Mouse (Mus musculus): Measurements from ENCODE around the gene AI661453.

Gene AI661453

DNA sequence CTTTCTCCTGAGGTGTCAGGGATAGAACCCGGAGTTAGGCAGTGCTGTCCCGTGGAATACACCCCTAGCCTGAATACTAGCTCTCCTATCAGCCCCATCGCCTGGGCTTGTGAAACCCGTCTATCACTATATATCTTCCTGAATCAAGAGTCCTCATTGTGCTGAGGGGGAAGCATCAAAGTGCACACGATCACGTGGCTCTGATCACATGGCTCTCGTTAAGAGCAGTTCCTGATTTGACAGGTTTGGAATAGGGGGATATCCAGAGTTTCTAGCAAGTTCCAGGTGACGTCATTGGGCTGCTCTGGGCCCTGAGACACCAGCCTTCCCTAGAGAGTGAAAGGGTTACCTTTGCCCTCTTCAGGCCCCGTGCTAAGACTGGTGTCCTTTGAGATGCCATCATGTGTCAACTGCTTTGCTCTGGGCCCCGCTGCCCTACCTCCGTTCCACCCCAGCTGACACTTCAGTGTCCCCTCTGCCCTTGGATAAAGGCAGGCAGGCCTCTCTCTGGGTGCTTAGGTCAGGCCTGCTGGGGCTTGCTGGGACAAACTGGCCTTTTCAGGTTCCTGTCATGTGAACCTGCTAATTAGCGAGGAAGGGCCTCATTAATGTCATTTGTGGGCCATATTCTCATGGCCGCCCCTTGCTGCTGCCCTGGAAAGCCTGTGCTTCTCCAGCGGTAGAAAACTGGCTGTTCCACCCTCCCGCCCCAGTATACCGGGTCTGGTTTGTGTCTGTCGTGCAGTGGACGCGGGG, 5.1 kb downstream of the AI661453 start:
- DNase-seq (ENCODE audit: low spot score), result no peak

GRCm38 (mm10) chr17:47442271-47442670, 5.9 kb downstream of the AI661453 start:
- no peak for DNase-seq (ENCODE audit: low spot score)

DNA sequence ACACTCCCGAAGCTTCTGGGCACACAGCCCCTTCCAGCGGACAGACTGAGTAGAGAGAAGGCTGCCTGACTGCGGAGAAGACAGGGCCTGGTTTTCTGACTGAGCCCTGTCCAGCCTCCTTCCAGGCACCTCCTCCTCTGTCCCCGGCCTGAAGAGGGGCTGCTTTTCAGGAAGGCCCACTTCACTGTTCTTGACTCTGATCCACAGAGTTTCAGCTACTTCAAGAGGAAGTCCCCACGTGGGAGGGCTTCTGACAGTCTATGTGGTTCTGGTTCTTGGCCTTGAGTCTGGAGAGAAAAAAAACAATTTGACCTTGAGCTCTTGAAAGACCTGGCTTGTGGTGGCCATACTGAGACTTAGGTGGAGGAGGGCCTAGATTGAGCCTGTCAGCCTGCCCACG, 7.7 kb downstream of the AI661453 start:
- DNase-seq (ENCODE audit: low spot score), result no peak

DNA sequence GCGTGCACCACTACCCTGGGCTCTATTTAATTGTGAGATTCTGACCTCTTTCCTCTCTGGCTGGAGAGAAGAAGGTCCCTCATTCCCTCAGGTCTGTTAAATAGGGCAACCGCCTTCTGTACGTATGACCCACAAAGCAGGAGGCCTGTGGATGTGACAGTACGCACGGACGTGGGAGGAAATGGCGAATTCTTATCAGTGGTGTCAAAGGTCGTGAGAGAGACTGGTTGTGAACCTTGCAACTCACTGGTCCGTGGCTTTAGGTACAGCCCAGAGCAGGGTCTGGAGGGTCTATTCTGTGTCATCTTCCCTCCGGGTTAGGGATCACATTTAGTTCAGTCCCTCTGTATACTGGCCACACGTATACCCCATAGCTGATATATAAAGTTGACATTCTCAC, 9.1 kb downstream of the AI661453 start:
- DNase-seq (ENCODE audit: low spot score), result no peak

GRCm38 (mm10) chr17:47446025-47446424, 9.6 kb downstream of the AI661453 start:
- DNase-seq (ENCODE audit: low spot score), result no peak

GRCm38 (mm10) chr17:47446561-47446960, 10.1 kb downstream of the AI661453 start:
- no peak for DNase-seq (ENCODE audit: low spot score)

DNA sequence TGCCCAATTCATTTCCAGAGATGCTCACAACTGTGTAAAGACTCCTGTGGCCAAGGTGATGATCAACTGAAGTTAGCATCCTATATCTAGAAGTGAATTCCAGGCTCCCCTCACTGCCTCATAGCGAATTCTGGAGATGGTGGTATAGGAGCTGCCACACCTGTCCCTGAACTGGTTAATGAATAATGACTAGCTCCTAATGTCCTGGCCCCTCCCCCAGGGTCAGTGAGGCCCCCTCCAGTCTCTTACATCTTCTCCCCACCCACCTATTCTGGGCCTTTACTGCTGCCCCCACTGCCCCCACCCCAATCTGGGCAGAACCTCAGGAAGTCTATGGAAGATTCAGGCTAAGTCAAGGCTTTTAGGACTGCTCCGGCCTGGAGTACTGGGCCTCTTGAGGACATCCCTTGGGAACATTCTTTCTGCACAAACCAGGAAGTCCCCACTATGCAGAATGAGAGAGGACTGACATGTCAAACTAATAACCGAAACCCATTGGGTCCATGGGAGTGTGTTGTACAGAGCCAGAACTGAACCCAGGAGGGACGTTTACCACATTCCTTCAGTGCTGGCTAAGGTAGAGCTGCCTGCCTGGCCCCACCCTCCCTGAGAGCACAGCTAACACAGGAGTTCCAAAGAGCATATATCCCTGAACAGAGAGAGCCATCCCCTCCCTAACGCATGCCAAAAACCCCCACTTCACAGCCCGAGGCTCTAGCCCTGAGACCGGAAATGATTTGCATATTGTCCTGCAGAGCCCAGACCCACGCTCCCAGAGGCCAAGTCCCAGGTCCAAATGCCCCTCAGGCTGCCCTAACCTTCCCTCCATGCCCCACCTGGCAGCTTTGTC, 12.3 kb downstream of the AI661453 start:
- DNase-seq (ENCODE audit: low spot score), result no peak

DNA sequence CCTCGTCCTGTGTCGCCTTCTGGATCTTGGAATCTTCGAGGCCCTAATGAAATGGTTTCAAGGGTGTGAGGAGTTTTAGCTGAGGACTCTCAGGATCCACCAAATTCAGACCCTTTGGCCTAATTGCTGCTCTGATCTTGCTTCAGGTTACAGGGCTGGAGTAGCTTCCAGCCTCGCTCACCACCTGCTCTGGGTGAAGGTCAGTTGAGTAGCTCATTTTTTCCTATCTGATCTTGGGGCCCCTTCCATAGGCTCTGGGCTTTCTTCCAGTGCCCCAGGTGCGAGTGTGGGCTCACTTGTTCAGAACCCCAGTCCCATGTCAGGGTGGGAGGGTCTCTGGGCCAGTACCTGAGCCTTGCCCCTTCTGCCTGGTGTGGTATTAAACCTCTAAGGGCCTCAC, 13.0 kb downstream of the AI661453 start:
- DNase-seq (ENCODE audit: low spot score), result no peak

GRCm38 (mm10) chr17:47450239-47450638, 13.8 kb downstream of the AI661453 start:
- no peak for DNase-seq (ENCODE audit: low spot score)

- DNase-seq (ENCODE audit: low spot score), result no peak
Observed at GRCm38 (mm10) chr17:47450880-47451565, 14.6 kb downstream of the AI661453 start.

DNA sequence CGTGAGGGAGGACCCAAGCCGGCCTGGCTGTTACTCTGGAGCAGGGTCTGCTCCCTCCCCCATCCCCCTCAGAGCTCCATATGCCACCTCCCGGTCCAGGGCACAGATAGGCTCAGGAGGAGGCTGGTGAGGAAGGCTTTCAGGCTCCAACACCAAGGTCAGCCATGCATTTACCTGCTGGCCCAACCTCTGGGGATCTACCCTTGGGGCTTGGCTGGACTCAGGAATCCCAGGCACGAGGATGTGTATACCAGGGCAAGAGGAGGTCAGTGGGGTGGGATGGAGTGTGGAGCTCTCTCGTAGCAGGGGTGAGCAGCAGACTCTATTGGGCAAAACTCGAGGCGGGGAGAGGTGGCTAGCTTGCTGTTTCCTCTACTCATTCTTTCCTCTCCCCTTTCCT, 16.5 kb downstream of the AI661453 start:
- DNase-seq (ENCODE audit: low spot score), result no peak

- no peak for DNase-seq (ENCODE audit: low spot score)
Observed at GRCm38 (mm10) chr17:47454675-47455074, 18.3 kb downstream of the AI661453 start.

GRCm38 (mm10) chr17:47458310-47458709, 21.9 kb downstream of the AI661453 start:
- DNase-seq (ENCODE audit: low spot score), result no peak

GRCm38 (mm10) chr17:47458936-47459335, 22.5 kb downstream of the AI661453 start:
- no peak for DNase-seq (ENCODE audit: low spot score)

GRCm38 (mm10) chr17:47459341-47459919, 23.0 kb downstream of the AI661453 start:
- no peak for DNase-seq (ENCODE audit: low spot score)

- DNase-seq (ENCODE audit: low spot score), result no peak
Observed at GRCm38 (mm10) chr17:47461688-47462087, 25.3 kb downstream of the AI661453 start.

DNA sequence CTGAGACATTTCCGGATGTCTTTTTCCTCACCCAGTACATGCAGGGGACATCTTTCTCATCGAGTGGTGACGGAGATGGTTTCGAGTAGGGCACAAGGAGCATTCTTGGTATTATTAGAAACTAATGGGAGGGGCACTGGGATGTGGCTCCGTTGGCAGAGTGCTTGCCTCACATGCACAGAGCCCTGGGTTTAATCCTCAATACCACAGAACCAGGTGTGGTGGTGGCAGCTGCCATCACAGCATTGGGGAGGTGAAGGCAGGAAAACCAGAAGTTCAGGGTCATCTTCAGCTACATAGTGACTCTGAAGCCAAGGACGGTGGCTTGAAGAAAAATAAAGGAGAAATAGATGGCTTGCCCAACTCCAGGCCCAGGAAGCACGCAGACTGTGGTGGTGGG, 25.8 kb downstream of the AI661453 start:
- no peak for DNase-seq (ENCODE audit: low spot score)

GRCm38 (mm10) chr17:47462728-47463388, 26.4 kb downstream of the AI661453 start:
- DNase-seq (ENCODE audit: low spot score), result no peak

GRCm38 (mm10) chr17:47464248-47464965, 28.0 kb downstream of the AI661453 start:
- no peak for DNase-seq (ENCODE audit: low spot score)

DNA sequence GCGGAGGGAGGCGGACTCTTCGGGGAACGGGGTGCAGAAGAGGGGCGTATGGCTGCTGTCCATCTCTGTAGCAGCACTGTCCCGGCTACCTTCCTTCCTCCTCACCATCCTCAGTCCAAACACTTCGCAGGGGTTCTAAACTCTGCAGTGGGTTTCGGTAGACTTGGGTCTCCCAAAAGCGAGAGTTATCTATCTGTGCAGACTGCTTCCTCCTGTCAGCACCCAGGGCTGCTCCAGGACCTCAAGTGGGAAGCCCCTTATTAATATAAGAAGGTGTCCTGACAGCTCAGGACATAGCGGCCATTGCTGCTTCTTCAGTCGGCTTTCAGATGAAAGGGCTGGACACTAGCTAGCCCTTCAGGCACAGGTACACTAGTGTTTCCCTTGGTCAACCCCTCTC, 28.6 kb downstream of the AI661453 start:
- DNase-seq (ENCODE audit: low spot score), result no peak

- DNase-seq (ENCODE audit: low spot score), result no peak
Observed at GRCm38 (mm10) chr17:47466284-47466683, 29.9 kb downstream of the AI661453 start.
